Mouse (Mus musculus) CH12.LX (cell line): ENCODE measurements around the gene Golm1.

Source experiments
- CTCF ChIP-seq, 2 experiments: IDR thresholded peaks in 1 of 2; conservative IDR thresholded peaks in 1 of 2; 2 replicates each; pipeline ENCODE4 v1.5.1; 2011 to 2012; ENCODE audit warnings: low read depth in 2 of 2, low read length in 2 of 2, improper control_type of control experiment in 1 of 2, inconsistent platforms in 1 of 2, mild to moderate bottlenecking in 1 of 2, moderate library complexity in 1 of 2
- EP300 ChIP-seq: IDR thresholded peaks from 2 replicates; pipeline ENCODE4 v1.6.1; 2011; ENCODE audit warnings: low read length, improper control_type of control experiment
- MAFK ChIP-seq: IDR thresholded peaks from 2 replicates; pipeline ENCODE4 v1.6.1; 2011; ENCODE audit warnings: low read length, improper control_type of control experiment; ENCODE audit not compliant: insufficient replicate concordance
- MXI1 ChIP-seq: IDR thresholded peaks from 2 replicates; pipeline ENCODE4 v1.6.1; 2011; ENCODE audit warnings: mild to moderate bottlenecking, low read depth, low read length, improper control_type of control experiment
- POLR2A ChIP-seq: IDR thresholded peaks from 2 replicates; pipeline ENCODE4 v1.6.1; 2011; ENCODE audit warnings: low read depth, mild to moderate bottlenecking, improper control_type of control experiment, low read length
- ZKSCAN1 ChIP-seq: IDR thresholded peaks from 2 replicates; pipeline ENCODE4 v1.6.1; 2012; ENCODE audit warnings: low read depth, inconsistent platforms, low read length, improper control_type of control experiment, borderline replicate concordance
- ZMIZ1 ChIP-seq: IDR thresholded peaks from 2 replicates; pipeline ENCODE4 v1.6.1; 2012; ENCODE audit warnings: low read depth, mild to moderate bottlenecking, inconsistent platforms, low read length, improper control_type of control experiment

DNA sequence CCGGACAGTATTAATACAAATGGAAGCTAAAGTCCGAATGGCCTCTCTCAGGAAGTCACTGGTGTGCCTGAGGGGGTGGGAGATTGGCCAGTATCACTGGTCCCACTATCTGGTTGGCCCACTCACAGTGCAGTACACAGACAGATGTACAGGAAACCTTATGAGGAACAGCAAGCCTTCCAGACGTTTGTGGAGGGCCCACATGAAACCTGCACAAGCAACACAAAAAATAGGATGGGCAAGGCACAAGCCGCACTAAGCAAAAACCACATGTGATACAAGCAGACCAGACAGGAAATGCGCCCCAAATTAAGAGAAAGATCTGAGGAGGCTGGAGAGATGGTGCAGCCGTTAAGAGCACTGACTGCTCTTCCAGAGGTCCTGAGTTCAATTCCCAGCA, 3.4 kb downstream of the Golm1 start:
- no peak for TF ChIP-seq ZMIZ1
- no peak for TF ChIP-seq MAFK
- no peak for TF ChIP-seq POLR2A
- TF ChIP-seq ZKSCAN1, result no peak
- no peak for TF ChIP-seq MXI1
- TF ChIP-seq EP300, result no peak
- no peak for TF ChIP-seq CTCF (conservative IDR thresholded peaks at IDR 0.05 in 1 of 2, IDR thresholded peaks at IDR 0.05 in 1 of 2; ENCODE audit: low read depth in 2 of 2, low read length in 2 of 2)
